Mouse (Mus musculus) forebrain, embryonic 13.5 days (tissue): ENCODE measurements around the gene Taf8. TPM values are rescaled to one million over a fixed set of nuclear protein-coding genes. Genes with fewer than 3 reads are reported as not detected.

Source experiments
- ATAC-seq: fragments of 200-750 bp; cut with Nextera tagmentation; 2 replicates; pipeline ENCODE4 v1.8.0; 2017
- H3K27ac ChIP-seq: fragments of 300-500 bp; sonication (generic); 2 replicates; pipeline ENCODE4 v1.5.1; 2015; ENCODE audit warnings: inconsistent platforms, mild to moderate bottlenecking, moderate library complexity
- H3K27me3 ChIP-seq: fragments of 300-500 bp; sonication (generic); 2 replicates; pipeline ENCODE4 v1.6.1; 2015; ENCODE audit warnings: mild to moderate bottlenecking, inconsistent platforms
- H3K36me3 ChIP-seq: fragments of 300-500 bp; sonication (generic); 2 replicates; pipeline ENCODE4 v1.6.1; 2015; ENCODE audit warnings: mild to moderate bottlenecking, inconsistent platforms; ENCODE audit not compliant: poor library complexity, severe bottlenecking
- H3K4me1 ChIP-seq: fragments of 300-500 bp; sonication (generic); 2 replicates; pipeline ENCODE4 v1.6.1; 2015; ENCODE audit warnings: inconsistent platforms
- H3K4me2 ChIP-seq: fragments of 300-500 bp; sonication (generic); 2 replicates; pipeline ENCODE4 v1.6.1; 2015; ENCODE audit warnings: inconsistent platforms, mild to moderate bottlenecking, moderate library complexity
- H3K4me3 ChIP-seq: fragments of 300-500 bp; sonication (generic); 2 replicates; pipeline ENCODE4 v1.5.1; 2015; ENCODE audit warnings: mild to moderate bottlenecking, inconsistent platforms
- H3K9ac ChIP-seq: fragments of 300-500 bp; sonication (generic); 2 replicates; pipeline ENCODE4 v1.6.1; 2015; ENCODE audit warnings: mild to moderate bottlenecking, inconsistent platforms
- H3K9me3 ChIP-seq: fragments of 300-500 bp; sonication (generic); replicated peaks from 2 replicates; pipeline ENCODE4 v1.6.1; 2016; ENCODE audit warnings: inconsistent platforms
- WGBS: fragments of 180-500 bp; shearing (Covaris S2); methylation state at CpG from one replicate; pipeline ENCODE4 v1.1.7; 2015; 5-methylcytosine and 5-hydroxymethylcytosine counted together
- polyA plus RNA-seq: library from polyadenylated mRNA; unstranded; fragments of >200 nt; fragmentation: Nextera tagmentation; extraction: Ambion mirVana; gene quantifications from 2 replicates; pipeline ENCODE4 v1.2.1, GENCODE M21; 2015

The Taf8 gene
- polyA plus RNA-seq, 1 experiment from 2014 or later = 26.5 TPM

GRCm38 (mm10) chr17:47475181-47475580 lies 26.9 kb downstream of the Taf8 start:
- Histone ChIP-seq H3K4me3 (no peak overlapping the region), H3K36me3 (no peaks in the 10 kb centered on the region), H3K27ac (no peak overlapping the region), H3K27me3 (no peaks in the 10 kb centered on the region), H3K4me2 (no peak overlapping the region), H3K9me3 (no peaks in the 10 kb centered on the region), H3K4me1 (peaks cover 9% of the 10 kb centered on the region; the same call in 1 of the 2 replicates), H3K9ac (no peak overlapping the region)
- WGBS = 86% methylated on average over 4 of the region's 4 CpGs
- no peak for ATAC-seq

- H3K27me3 ChIP-seq = peaks cover 9% of the 10 kb centered on the region
- H3K27ac ChIP-seq = no peak overlapping the region
- no peak overlapping the region for H3K4me2 ChIP-seq
- H3K4me1 ChIP-seq = peaks cover 11% of the 10 kb centered on the region; the same call in 1 of the 2 replicates
- H3K36me3 ChIP-seq = no peaks in the 10 kb centered on the region
- no peaks in the 10 kb centered on the region for H3K9me3 ChIP-seq
- no peak overlapping the region for H3K9ac ChIP-seq
- no peak for ATAC-seq
- H3K4me3 ChIP-seq = no peak overlapping the region
- WGBS = 87% methylated on average over 4 of the region's 4 CpGs
Measured at GRCm38 (mm10) chr17:47474250-47474649, 27.8 kb downstream of the Taf8 start.

DNA sequence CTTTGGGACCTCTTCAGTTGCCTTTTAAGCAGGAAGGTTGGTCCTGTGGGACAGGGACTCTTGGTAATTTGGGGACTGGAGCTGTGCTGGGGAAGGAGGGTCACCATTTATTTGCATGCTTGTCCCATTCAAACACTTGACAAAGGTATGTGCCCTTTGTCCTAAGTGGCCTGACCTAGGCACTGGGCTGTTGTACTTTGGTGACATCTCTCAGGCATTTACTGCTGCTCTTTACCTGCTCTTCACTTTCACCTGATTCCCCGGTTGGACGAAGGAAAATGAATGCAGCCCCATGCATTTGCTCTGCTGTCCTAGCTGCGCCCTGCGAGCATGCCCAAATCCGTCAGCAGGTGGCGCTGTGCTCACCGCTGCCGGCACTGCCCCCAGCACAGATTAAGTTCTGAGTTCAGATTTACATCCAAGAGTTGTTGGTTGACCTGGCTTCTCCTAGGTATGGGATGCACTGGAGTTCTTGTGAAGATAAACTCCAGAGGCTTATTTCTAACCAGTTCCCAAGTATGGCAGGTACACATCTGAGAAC lies 28.6 kb downstream of the Taf8 start:
- H3K27me3 ChIP-seq = peaks cover 17% of the 10 kb centered on the region
- no peak overlapping the region for H3K9ac ChIP-seq
- H3K4me1 ChIP-seq = peaks cover 13% of the 10 kb centered on the region; the same call in 1 of the 2 replicates
- no peak overlapping the region for H3K4me2 ChIP-seq
- H3K4me3 ChIP-seq = no peak overlapping the region
- no peaks in the 10 kb centered on the region for H3K36me3 ChIP-seq
- no peak overlapping the region for H3K27ac ChIP-seq
- no peaks in the 10 kb centered on the region for H3K9me3 ChIP-seq
- WGBS = 16% methylated on average over 8 of the region's 8 CpGs
- ATAC-seq = no peak

- no peak overlapping the region for H3K4me2 ChIP-seq
- no peak overlapping the region for H3K27ac ChIP-seq
- H3K4me3 ChIP-seq = no peak overlapping the region
- H3K27me3 ChIP-seq = peaks cover 25% of the 10 kb centered on the region
- H3K36me3 ChIP-seq = no peaks in the 10 kb centered on the region
- H3K9me3 ChIP-seq = no peaks in the 10 kb centered on the region
- WGBS = 62% methylated on average over 15 of the region's 15 CpGs
- no peak for ATAC-seq
- H3K9ac ChIP-seq = no peak overlapping the region
- peaks cover 16% of the 10 kb centered on the region; the same call in 1 of the 2 replicates for H3K4me1 ChIP-seq
Measured at GRCm38 (mm10) chr17:47472435-47473350, 29.4 kb downstream of the Taf8 start.

GRCm38 (mm10) chr17:47470686-47471085 lies 31.4 kb downstream of the Taf8 start:
- no peak overlapping the region for H3K9ac ChIP-seq
- H3K27ac ChIP-seq = no peak overlapping the region
- WGBS = 48% methylated on average over 5 of the region's 5 CpGs
- peaks cover 16% of the 10 kb centered on the region; the same call in 1 of the 2 replicates for H3K4me1 ChIP-seq
- no peaks in the 10 kb centered on the region for H3K36me3 ChIP-seq
- ATAC-seq = peak; percentile 48; the same call in 1 of the 2 replicates
- no peak overlapping the region for H3K4me3 ChIP-seq
- H3K4me2 ChIP-seq = no peak overlapping the region
- H3K27me3 ChIP-seq = peaks cover 41% of the 10 kb centered on the region
- no peaks in the 10 kb centered on the region for H3K9me3 ChIP-seq

DNA sequence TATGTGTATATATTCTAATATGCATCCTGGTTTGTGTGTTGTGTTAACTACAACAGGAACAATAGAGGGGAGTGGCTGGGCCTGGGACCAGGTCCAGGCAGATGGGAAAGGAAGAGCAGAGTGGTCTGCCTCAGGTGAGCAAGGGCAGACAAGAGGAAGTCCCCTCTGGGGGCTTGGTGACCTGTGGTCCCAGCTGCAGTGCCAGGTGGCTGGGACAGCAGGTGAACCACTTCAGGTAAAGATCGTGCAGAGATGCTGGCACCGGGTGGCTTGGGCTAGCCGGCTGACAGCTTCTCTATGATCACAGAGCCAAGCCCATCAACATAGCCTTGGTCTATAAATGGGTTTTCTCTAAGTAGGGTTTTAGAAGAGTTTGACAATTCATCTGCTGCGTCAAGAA lies 32.0 kb downstream of the Taf8 start:
- 87% methylated on average over 4 of the region's 4 CpGs for WGBS
- H3K27me3 ChIP-seq = peaks cover 46% of the 10 kb centered on the region
- no peak for ATAC-seq

DNA sequence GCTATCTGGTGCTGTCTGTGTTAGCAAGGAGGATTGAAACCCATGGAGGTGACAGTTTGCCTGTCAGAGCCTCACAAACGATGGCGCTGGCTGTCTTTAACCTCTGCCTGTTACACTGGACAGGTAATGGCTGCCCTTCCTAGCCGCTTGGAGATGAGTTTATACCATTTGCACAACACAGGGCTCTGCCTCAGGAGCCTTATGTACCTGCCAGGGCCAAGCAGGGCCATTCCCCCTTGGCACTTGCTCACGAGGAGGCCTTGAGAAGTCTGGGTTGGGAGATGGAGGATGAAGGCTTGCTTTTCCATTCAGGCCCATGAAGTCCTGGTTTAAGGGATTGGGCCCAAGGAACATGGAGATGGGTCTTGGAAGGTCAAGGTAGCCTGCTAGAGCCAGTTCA lies 32.5 kb downstream of the Taf8 start:
- H3K27me3 ChIP-seq = peaks cover 50% of the 10 kb centered on the region
- no peaks in the 10 kb centered on the region for H3K36me3 ChIP-seq
- H3K4me2 ChIP-seq = no peak overlapping the region
- WGBS = 85% methylated on average over 4 of the region's 4 CpGs
- no peaks in the 10 kb centered on the region for H3K9me3 ChIP-seq
- H3K4me3 ChIP-seq = no peak overlapping the region
- H3K27ac ChIP-seq = no peak overlapping the region
- H3K9ac ChIP-seq = no peak overlapping the region
- peaks cover 16% of the 10 kb centered on the region; the same call in 1 of the 2 replicates for H3K4me1 ChIP-seq
- no peak for ATAC-seq

More for the DNA sequence above, 32.0 kb downstream of the Taf8 start:
- Histone ChIP-seq H3K9me3 (no peaks in the 10 kb centered on the region), H3K4me1 (peaks cover 16% of the 10 kb centered on the region; the same call in 1 of the 2 replicates), H3K27ac (no peak overlapping the region), H3K36me3 (no peaks in the 10 kb centered on the region), H3K9ac (no peak overlapping the region), H3K4me2 (no peak overlapping the region), H3K4me3 (no peak overlapping the region)

- Histone ChIP-seq H3K9me3 (no peaks in the 10 kb centered on the region), H3K4me3 (peak overlapping the region; percentile 19), H3K9ac (peak overlapping the region; percentile 27; the same call in 1 of the 2 replicates), H3K27ac (no peak overlapping the region), H3K36me3 (no peaks in the 10 kb centered on the region), H3K27me3 (peaks cover 56% of the 10 kb centered on the region), H3K4me2 (peak overlapping the region; percentile 35), H3K4me1 (peaks cover 16% of the 10 kb centered on the region; the same call in 1 of the 2 replicates)
- no peak for ATAC-seq
- WGBS = 5% methylated on average over 34 of the region's 34 CpGs
Measured at GRCm38 (mm10) chr17:47468466-47468865, 33.6 kb downstream of the Taf8 start.

- Histone ChIP-seq H3K27me3 (peaks cover 56% of the 10 kb centered on the region), H3K27ac (no peak overlapping the region), H3K4me3 (peak overlapping the region; percentile 19), H3K9ac (peak overlapping the region; percentile 27; the same call in 1 of the 2 replicates), H3K4me2 (peak overlapping the region; percentile 35), H3K36me3 (no peaks in the 10 kb centered on the region), H3K4me1 (peaks cover 16% of the 10 kb centered on the region; the same call in 1 of the 2 replicates), H3K9me3 (no peaks in the 10 kb centered on the region)
- 23% methylated on average over 14 of the region's 14 CpGs for WGBS
- ATAC-seq = no peak
Measured at GRCm38 (mm10) chr17:47468063-47468462, 34.0 kb downstream of the Taf8 start.

DNA sequence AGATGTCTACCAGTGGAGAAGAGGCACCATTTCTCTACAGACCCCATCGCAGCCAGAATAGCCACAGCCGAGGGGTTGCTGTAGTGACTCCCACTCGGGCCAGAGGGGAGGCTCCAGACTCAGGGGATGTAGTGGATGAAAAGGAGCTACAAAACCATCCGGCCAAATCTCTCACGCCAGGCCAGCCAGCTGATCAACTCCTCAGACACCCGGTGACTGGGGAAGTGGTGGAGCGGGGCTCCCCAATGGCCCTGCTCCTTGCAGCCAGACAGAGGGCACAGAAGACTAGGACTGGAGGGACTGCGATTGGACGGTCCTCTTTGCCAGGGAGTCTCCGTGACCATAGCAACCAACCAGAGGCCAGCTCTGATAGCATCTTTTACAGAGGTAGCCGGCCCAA lies 34.4 kb downstream of the Taf8 start:
- Histone ChIP-seq H3K4me2 (no peak overlapping the region), H3K27me3 (peaks cover 56% of the 10 kb centered on the region), H3K4me3 (no peak overlapping the region), H3K36me3 (no peaks in the 10 kb centered on the region), H3K27ac (no peak overlapping the region), H3K9ac (no peak overlapping the region), H3K4me1 (peaks cover 16% of the 10 kb centered on the region; the same call in 1 of the 2 replicates), H3K9me3 (no peaks in the 10 kb centered on the region)
- no peak for ATAC-seq
- WGBS = 58% methylated on average over 11 of the region's 11 CpGs

DNA sequence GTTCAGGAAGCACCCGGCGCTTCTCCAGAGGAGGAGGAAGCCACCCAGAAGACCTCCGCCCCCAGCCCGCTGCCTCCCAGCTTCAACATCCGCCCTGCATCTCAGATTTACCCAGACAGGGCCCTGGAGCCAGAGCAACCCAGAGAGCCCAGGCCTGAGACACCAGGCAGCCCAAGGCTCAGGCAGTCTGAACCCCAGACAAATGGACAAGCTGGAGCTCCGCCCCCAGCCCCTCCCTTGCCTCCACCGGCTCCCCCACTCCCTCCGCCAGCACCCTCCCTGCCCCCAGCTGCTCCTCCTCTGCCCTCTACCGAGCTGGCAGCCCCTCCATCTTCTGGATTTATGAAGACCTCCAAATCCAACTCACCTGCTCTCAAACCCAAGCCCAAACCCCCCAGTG lies 35.8 kb downstream of the Taf8 start:
- Histone ChIP-seq H3K36me3 (no peaks in the 10 kb centered on the region), H3K4me3 (no peak overlapping the region), H3K9me3 (no peaks in the 10 kb centered on the region), H3K27ac (no peak overlapping the region), H3K9ac (no peak overlapping the region), H3K4me1 (peaks cover 16% of the 10 kb centered on the region; the same call in 1 of the 2 replicates), H3K27me3 (peaks cover 58% of the 10 kb centered on the region), H3K4me2 (no peak overlapping the region)
- 24% methylated on average over 7 of the region's 9 CpGs for WGBS
- no peak for ATAC-seq

DNA sequence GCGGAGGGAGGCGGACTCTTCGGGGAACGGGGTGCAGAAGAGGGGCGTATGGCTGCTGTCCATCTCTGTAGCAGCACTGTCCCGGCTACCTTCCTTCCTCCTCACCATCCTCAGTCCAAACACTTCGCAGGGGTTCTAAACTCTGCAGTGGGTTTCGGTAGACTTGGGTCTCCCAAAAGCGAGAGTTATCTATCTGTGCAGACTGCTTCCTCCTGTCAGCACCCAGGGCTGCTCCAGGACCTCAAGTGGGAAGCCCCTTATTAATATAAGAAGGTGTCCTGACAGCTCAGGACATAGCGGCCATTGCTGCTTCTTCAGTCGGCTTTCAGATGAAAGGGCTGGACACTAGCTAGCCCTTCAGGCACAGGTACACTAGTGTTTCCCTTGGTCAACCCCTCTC lies 37.1 kb downstream of the Taf8 start:
- Histone ChIP-seq H3K4me1 (peaks cover 6% of the 10 kb centered on the region; the same call in 1 of the 2 replicates), H3K27me3 (peaks cover 57% of the 10 kb centered on the region), H3K27ac (no peak overlapping the region), H3K4me3 (no peak overlapping the region), H3K4me2 (no peak overlapping the region), H3K9me3 (no peaks in the 10 kb centered on the region), H3K36me3 (no peaks in the 10 kb centered on the region), H3K9ac (no peak overlapping the region)
- ATAC-seq = no peak
- 81% methylated on average over 11 of the region's 11 CpGs for WGBS
